Mouse (Mus musculus) hindbrain, embryonic 14.5 days (tissue): Measurements from ENCODE around the gene Cntn1. TPM values are rescaled to one million over a fixed set of nuclear protein-coding genes. Genes with fewer than 3 reads are reported as not detected.

Experiments used
- ATAC-seq: fragments of 200-750 bp; cut with Nextera tagmentation; 2 replicates; pipeline ENCODE4 v1.8.0; 2017; ENCODE audit warnings: moderate number of reproducible peaks, mild to moderate bottlenecking, moderate TSS enrichment, moderate library complexity; ENCODE audit not compliant: low FRiP score
- DNase-seq: peaks from one replicate; pipeline ENCODE4 v3.0.0-alpha.2; 2015; ENCODE audit warnings: low spot score
- H3K27ac ChIP-seq: fragments of 300-500 bp; sonication (generic); 2 replicates; pipeline ENCODE4 v1.5.1; 2014; ENCODE audit warnings: mild to moderate bottlenecking, moderate library complexity
- H3K27me3 ChIP-seq: fragments of 300-500 bp; sonication (generic); 2 replicates; pipeline ENCODE4 v1.6.1; 2014; ENCODE audit warnings: mild to moderate bottlenecking, low read length, mixed read lengths; ENCODE audit not compliant: control insufficient read depth, insufficient read depth
- H3K36me3 ChIP-seq: fragments of 300-500 bp; sonication (generic); replicated peaks from 2 replicates; pipeline ENCODE4 v1.6.1; 2014; ENCODE audit not compliant: control insufficient read depth, insufficient read depth
- H3K4me1 ChIP-seq: fragments of 300-500 bp; sonication (generic); replicated peaks from 2 replicates; pipeline ENCODE4 v1.6.1; 2014; ENCODE audit warnings: antibody characterized with exemption, low read length, mixed read lengths; ENCODE audit not compliant: control insufficient read depth, insufficient read depth
- H3K4me2 ChIP-seq: fragments of 300-500 bp; sonication (generic); replicated peaks from 2 replicates; pipeline ENCODE4 v1.6.1; 2014; ENCODE audit warnings: mild to moderate bottlenecking, moderate library complexity
- H3K4me3 ChIP-seq: fragments of 300-500 bp; sonication (generic); replicated peaks from 2 replicates; pipeline ENCODE4 v1.5.1; 2014; ENCODE audit warnings: mild to moderate bottlenecking, low read length
- H3K9ac ChIP-seq: fragments of 300-500 bp; sonication (generic); 2 replicates; pipeline ENCODE4 v1.6.1; 2014
- H3K9me3 ChIP-seq: fragments of 300-500 bp; sonication (generic); 2 replicates; pipeline ENCODE4 v1.6.1; 2016; ENCODE audit warnings: low read length; ENCODE audit not compliant: control insufficient read depth
- WGBS: fragments of 180-500 bp; shearing (Covaris S2); extraction: QIAGEN DNeasy Blood & Tissue Kit; methylation state at CpG from one replicate; pipeline ENCODE4 v1.1.7; 2014; 5-methylcytosine and 5-hydroxymethylcytosine counted together
- polyA plus RNA-seq: library from polyadenylated mRNA; unstranded; fragments of >200 nt; fragmentation: Nextera tagmentation; extraction: Ambion mirVana; gene quantifications from 2 replicates; pipeline ENCODE4 v1.2.1, GENCODE M21; 2014

The Cntn1 gene
- polyA plus RNA-seq, 1 experiment from 2014 or later = 77.2 TPM

GRCm38 (mm10) chr15:92210486-92211235 is 159.7 kb downstream of the Cntn1 start:
- H3K9me3 ChIP-seq = no peaks in the 10 kb centered on the region
- ATAC-seq = no peak
- H3K27me3 ChIP-seq = no peaks in the 10 kb centered on the region
- no peak overlapping the region for H3K4me2 ChIP-seq
- no peak overlapping the region for H3K4me3 ChIP-seq
- no peak overlapping the region for H3K9ac ChIP-seq
- no peak for DNase-seq
- H3K36me3 ChIP-seq = no peaks in the 10 kb centered on the region
- no peaks in the 10 kb centered on the region for H3K4me1 ChIP-seq
- WGBS = 89% methylated on average over 7 of the region's 7 CpGs
- H3K27ac ChIP-seq = no peak overlapping the region

GRCm38 (mm10) chr15:92215841-92216240 is 164.9 kb downstream of the Cntn1 start:
- H3K27ac ChIP-seq = no peak overlapping the region
- no peak overlapping the region for H3K4me2 ChIP-seq
- no peak overlapping the region for H3K9ac ChIP-seq
- no peaks in the 10 kb centered on the region for H3K27me3 ChIP-seq
- no peaks in the 10 kb centered on the region for H3K36me3 ChIP-seq
- 55% methylated on average over 3 of the region's 3 CpGs for WGBS
- DNase-seq = no peak
- no peaks in the 10 kb centered on the region for H3K9me3 ChIP-seq
- ATAC-seq = no peak
- H3K4me3 ChIP-seq = no peak overlapping the region
- no peaks in the 10 kb centered on the region for H3K4me1 ChIP-seq

- Histone ChIP-seq H3K9ac (no peak overlapping the region), H3K27ac (no peak overlapping the region), H3K4me2 (no peak overlapping the region), H3K27me3 (no peaks in the 10 kb centered on the region), H3K4me3 (no peak overlapping the region), H3K36me3 (no peaks in the 10 kb centered on the region), H3K4me1 (no peaks in the 10 kb centered on the region), H3K9me3 (no peaks in the 10 kb centered on the region)
- DNase-seq (no peak), ATAC-seq (no peak)
- 79% methylated on average over 2 of the region's 2 CpGs for WGBS
Measured at GRCm38 (mm10) chr15:92221446-92221845, 170.5 kb downstream of the Cntn1 start.

- Histone ChIP-seq H3K27me3 (no peaks in the 10 kb centered on the region), H3K4me3 (no peak overlapping the region), H3K27ac (no peak overlapping the region), H3K9ac (no peak overlapping the region), H3K36me3 (peaks cover 7% of the 10 kb centered on the region; the same call in 1 of the 2 replicates), H3K4me2 (no peak overlapping the region), H3K4me1 (no peaks in the 10 kb centered on the region), H3K9me3 (no peaks in the 10 kb centered on the region)
- 20% methylated on average over 7 of the region's 7 CpGs for WGBS
- ATAC-seq (no peak), DNase-seq (peak; percentile 85)
Measured at GRCm38 (mm10) chr15:92231386-92231785, 180.4 kb downstream of the Cntn1 start.

- no peaks in the 10 kb centered on the region for H3K9me3 ChIP-seq
- WGBS = 79% methylated on average over 6 of the region's 6 CpGs
Measured at GRCm38 (mm10) chr15:92235836-92236235, 184.9 kb downstream of the Cntn1 start.

GRCm38 (mm10) chr15:92264980-92265707 is 214.2 kb downstream of the Cntn1 start:
- ATAC-seq (no peak), DNase-seq (peak; percentile 92)
- 21% methylated on average over 7 of the region's 7 CpGs for WGBS
- Histone ChIP-seq H3K4me2 (no peak overlapping the region), H3K9me3 (no peaks in the 10 kb centered on the region), H3K36me3 (peaks cover 4% of the 10 kb centered on the region), H3K4me3 (no peak overlapping the region), H3K27ac (no peak overlapping the region), H3K9ac (no peak overlapping the region), H3K4me1 (no peaks in the 10 kb centered on the region), H3K27me3 (no peaks in the 10 kb centered on the region)

More at GRCm38 (mm10) chr15:92235836-92236235, 184.9 kb downstream of the Cntn1 start:
- H3K4me2 ChIP-seq = no peak overlapping the region
- H3K4me1 ChIP-seq = no peaks in the 10 kb centered on the region
- no peaks in the 10 kb centered on the region for H3K27me3 ChIP-seq
- no peak overlapping the region for H3K4me3 ChIP-seq
- DNase-seq (no peak), ATAC-seq (no peak)
- no peak overlapping the region for H3K9ac ChIP-seq
- peaks cover 7% of the 10 kb centered on the region; the same call in 1 of the 2 replicates for H3K36me3 ChIP-seq
- no peak overlapping the region for H3K27ac ChIP-seq

- H3K27ac ChIP-seq = no peak overlapping the region
- H3K36me3 ChIP-seq = no peaks in the 10 kb centered on the region
- 26% methylated on average over 3 of the region's 3 CpGs for WGBS
- no peaks in the 10 kb centered on the region for H3K27me3 ChIP-seq
- no peak overlapping the region for H3K4me2 ChIP-seq
- DNase-seq (no peak), ATAC-seq (no peak)
- H3K4me1 ChIP-seq = no peaks in the 10 kb centered on the region
- H3K9ac ChIP-seq = no peak overlapping the region
- no peaks in the 10 kb centered on the region for H3K9me3 ChIP-seq
- no peak overlapping the region for H3K4me3 ChIP-seq
Measured at GRCm38 (mm10) chr15:92268341-92268740, 217.4 kb downstream of the Cntn1 start.

- Histone ChIP-seq H3K27ac (no peak overlapping the region), H3K36me3 (no peaks in the 10 kb centered on the region), H3K27me3 (no peaks in the 10 kb centered on the region), H3K9ac (no peak overlapping the region), H3K9me3 (no peaks in the 10 kb centered on the region), H3K4me1 (no peaks in the 10 kb centered on the region), H3K4me3 (no peak overlapping the region), H3K4me2 (no peak overlapping the region)
- DNase-seq (no peak), ATAC-seq (no peak)
- WGBS = 85% methylated on average over 18 of the region's 18 CpGs
Measured at GRCm38 (mm10) chr15:92268741-92269322, 217.9 kb downstream of the Cntn1 start.

- WGBS = 85% methylated on average over 6 of the region's 6 CpGs
- no peak for ATAC-seq
Measured at GRCm38 (mm10) chr15:92271801-92272365, 220.9 kb downstream of the Cntn1 start.

More at GRCm38 (mm10) chr15:92271801-92272365, 220.9 kb downstream of the Cntn1 start:
- DNase-seq = no peak
- no peaks in the 10 kb centered on the region for H3K9me3 ChIP-seq
- H3K27ac ChIP-seq = no peak overlapping the region
- H3K4me2 ChIP-seq = no peak overlapping the region
- no peaks in the 10 kb centered on the region for H3K27me3 ChIP-seq
- no peak overlapping the region for H3K9ac ChIP-seq
- H3K36me3 ChIP-seq = no peaks in the 10 kb centered on the region
- H3K4me1 ChIP-seq = no peaks in the 10 kb centered on the region
- no peak overlapping the region for H3K4me3 ChIP-seq
